Mouse (Mus musculus): Measurements from ENCODE around the gene Camk2g. TPM values are rescaled to one million over a fixed set of nuclear protein-coding genes. Genes with fewer than 3 reads are reported as not detected.

Camk2g gene
- 10 to 100 TPM; 23.7 to 24.2 TPM for total RNA-seq (2023)

GRCm38 (mm10) chr14:20793758-20794531, at the start of gene Camk2g:
Gene Camk2g, minus strand, starts transcription at chr14:20794088.

GRCm38 (mm10) chr14:20836171-20836904, 42.5 kb upstream of the Camk2g start, which contains the start of gene Plau:
Gene Plau, plus strand, starts transcription at chr14:20836660.

DNA sequence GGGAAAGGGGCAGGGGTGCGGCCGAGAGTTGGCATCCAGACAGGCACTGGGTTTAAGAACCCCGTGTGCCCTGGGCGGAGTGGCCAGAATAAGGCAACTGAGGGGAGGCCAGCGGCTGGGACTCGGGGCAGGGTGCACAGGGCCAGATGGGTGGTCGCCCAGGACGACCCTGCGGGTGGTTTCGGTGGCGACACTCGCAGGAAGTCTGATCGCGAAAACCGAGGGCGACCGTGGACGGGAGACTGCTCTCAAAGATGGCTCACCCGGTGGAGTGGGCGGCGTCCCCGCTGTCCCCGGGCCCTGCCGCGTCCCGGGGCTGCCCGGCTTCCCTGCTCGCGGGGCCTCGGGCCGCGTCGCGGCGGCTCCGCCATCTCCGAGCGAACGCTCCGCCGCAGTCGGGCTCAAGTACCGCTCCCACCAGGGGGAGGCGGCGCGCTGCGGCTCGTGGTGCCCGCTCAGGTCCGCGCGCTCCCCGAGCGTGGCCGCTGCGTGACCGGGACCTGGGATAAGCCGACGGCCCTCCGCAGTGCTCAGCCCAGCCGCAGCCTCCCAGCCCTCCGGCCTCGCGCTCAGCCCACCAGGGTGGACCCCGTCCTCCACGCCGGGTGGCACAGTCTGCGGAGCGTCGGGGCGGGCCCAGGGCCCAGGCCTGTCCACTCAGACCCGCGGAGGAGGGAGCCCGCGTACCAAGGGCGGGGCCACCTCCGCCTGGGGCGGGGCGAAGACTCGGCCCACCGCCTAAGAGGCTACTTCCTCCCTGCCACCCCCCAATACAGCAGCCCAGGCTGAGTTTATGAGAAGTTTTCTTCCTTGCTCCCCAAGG, 59.7 kb downstream of the Camk2g start, which contains the start of gene Ndst2:
Gene Ndst2, minus strand, starts transcription at position 611 of the 823 bp plus-strand sequence.

DNA sequence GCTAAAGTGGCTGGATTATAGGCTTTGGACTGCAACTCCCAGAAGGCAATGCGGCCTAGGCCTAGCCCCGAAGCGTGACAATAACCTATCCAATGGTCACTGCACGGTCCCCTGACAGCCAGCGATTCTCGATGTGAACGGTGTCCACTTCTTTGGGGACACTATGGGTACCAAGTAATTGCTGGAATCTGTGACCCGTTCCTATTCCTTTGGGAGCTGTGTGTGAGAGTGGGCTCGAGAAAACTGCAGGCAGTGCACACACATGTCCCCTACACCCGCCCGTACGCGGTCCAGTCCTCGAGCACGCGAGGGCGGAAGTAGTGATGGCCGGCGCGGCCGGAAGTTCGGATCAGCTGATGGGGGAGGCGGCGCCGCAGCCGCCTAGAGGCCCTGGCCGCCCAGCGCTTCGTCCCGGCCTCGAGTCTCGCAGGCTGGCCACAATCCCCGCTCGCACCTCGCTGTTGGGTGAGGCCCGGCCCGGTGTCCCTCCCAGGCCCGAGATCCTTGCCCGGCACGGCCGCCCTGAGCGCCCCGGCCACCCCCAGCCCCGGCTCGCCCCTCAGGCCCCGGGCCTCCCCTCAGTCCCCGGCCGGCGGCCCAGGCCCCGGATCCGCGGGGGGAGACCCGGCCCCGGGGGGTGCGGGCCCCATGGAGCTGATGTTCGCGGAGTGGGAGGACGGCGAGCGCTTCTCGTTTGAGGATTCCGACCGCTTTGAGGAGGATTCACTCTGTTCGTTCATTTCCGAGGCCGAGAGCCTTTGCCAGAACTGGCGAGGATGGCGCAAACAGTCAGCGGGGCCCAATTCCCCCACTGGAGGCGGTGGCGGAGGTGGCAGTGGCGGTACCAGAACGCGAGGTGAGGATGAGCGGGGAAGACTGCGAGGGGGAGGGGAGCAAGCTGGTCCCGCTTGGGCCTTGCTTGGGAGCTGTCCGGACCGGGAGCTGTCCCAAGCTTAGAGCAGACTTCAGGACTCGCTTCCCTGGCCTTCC, 86.4 kb downstream of the Camk2g start, which contains the start of gene Zswim8:
Gene Zswim8, plus strand, starts transcription at position 352 of the 990 bp plus-strand sequence.

DNA sequence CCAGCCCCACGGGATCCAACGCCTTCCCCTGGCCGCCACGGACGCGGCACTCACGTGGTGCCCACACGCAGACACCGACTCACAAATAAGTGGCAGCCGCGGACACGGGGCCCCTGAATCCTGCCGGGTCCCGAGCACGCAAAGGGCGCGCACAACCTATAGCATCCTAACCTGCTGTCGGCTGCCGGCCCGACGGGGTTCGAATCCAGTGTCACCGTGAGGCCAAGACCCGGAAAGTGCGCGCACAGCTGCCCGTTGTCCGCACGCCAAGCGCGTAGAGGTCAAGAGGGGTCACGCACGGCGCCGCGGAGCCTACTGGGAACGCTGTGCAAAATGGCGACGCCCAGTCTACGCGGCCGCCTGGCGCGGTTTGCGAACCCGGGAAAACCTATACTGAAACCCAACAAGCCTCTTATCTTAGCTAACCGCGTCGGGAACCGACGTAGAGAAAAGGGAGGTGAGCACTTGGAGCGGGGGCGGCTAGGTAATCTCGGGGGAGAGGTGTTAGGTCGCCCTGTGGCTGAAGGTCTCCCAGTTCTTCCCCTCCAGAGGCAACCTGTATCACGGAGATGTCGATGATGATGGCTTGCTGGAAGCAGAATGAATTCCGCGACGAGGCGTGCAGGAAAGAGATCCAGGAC, 91.0 kb downstream of the Camk2g start, which contains the start of gene Chchd1:
Gene Chchd1, plus strand, starts transcription at position 266 of the 641 bp plus-strand sequence.

GRCm38 (mm10) chr14:20694884-20695760, 98.8 kb downstream of the Camk2g start, which contains the start of gene Fut11:
Gene Fut11, plus strand, starts transcription at chr14:20694968.

Other genes with a start within 250 kb of the Camk2g start
- 10 to 100 TPM; 54.9 to 56.5 TPM for gene Ppp3cb, start 247.5 kb downstream of the Camk2g start, total RNA-seq (2023)
- 1 to 10 TPM; 2.8 to 3.1 TPM for gene Usp54, start 153.0 kb downstream of the Camk2g start, total RNA-seq (2023)
- not detected for gene Myoz1, start 137.5 kb downstream of the Camk2g start, total RNA-seq (2023)
- gene Synpo2l, start 125.7 kb downstream of the Camk2g start, total RNA-seq (2023): not detected
- gene Sec24c, start 119.8 kb downstream of the Camk2g start, total RNA-seq (2023): 100 to 1,000 TPM; 192 to 197 TPM
- gene Fut11, start 99.1 kb downstream of the Camk2g start, total RNA-seq (2023): 1 to 10 TPM; 9.9 TPM
- 10 to 100 TPM; 30.4 to 31.4 TPM for gene Chchd1, start 91.1 kb downstream of the Camk2g start, total RNA-seq (2023)
- 100 to 1,000 TPM; 138 to 141 TPM for gene Zswim8, start 86.5 kb downstream of the Camk2g start, total RNA-seq (2023)
- gene Ndst2, start 59.5 kb downstream of the Camk2g start, total RNA-seq (2023): 10 to 100 TPM; 53.9 to 61.4 TPM
- gene Plau, start 42.6 kb upstream of the Camk2g start, total RNA-seq (2023): 1 to 10 TPM; 8.4 to 9.1 TPM
- 10 to 100 TPM; 50.5 to 51.4 TPM for gene Vcl, start 135.3 kb upstream of the Camk2g start, total RNA-seq (2023)